Mouse (Mus musculus) kidney, postnatal 25 days (tissue): Measurements from ENCODE around the gene Hgd.
"Not testable (repeated sequence)": the region's sequence is repeated elsewhere in the genome, so short reads cannot be mapped to it uniquely, and the experiment has no call there.

Experiments
- DNase-seq, 2 experiments: peaks; one replicate each; pipeline ENCODE4 v3.0.0; 2021; ENCODE audit warnings: mixed read lengths in 2 of 2

Gene Hgd

GRCm38 (mm10) chr16:37635095-37635494 is 55.1 kb downstream of the Hgd start:
- DNase-seq, result no peak

- peak in 1 of 2 experiments; percentile 41 for DNase-seq
These were observed 56.2 kb downstream of the Hgd start for GRCm38 (mm10) chr16:37636107-37636506.

GRCm38 (mm10) chr16:37637802-37638201 is 57.8 kb downstream of the Hgd start:
- no peak for DNase-seq

GRCm38 (mm10) chr16:37640522-37640921 is 60.6 kb downstream of the Hgd start:
- DNase-seq, result not testable (repeated sequence)

- no peak for DNase-seq
These were observed 64.5 kb downstream of the Hgd start for GRCm38 (mm10) chr16:37644486-37644885.

GRCm38 (mm10) chr16:37645211-37645610 is 65.3 kb downstream of the Hgd start:
- no peak for DNase-seq

- DNase-seq, result no peak
These were observed 65.8 kb downstream of the Hgd start for GRCm38 (mm10) chr16:37645799-37646198.

DNA sequence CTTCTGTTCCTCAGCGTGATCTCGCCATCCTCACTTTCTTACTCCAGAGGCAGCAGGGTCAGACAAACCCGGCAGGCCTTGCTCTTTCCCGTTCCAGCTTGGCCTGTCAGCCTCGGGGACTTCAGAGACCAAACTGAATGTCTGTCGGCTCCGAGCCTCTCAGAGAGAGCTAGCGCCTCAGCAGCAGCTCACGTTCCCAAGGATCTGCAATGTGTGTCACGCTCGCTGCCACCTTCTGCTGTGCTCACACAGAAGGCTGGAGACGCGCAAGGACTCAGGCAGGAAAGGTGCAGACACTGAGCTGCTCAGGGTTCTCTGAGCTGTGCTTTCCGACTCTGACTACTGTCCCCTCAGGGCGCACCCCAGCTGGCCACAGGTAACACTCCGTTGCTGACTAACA is 67.1 kb downstream of the Hgd start:
- DNase-seq, result no peak

DNA sequence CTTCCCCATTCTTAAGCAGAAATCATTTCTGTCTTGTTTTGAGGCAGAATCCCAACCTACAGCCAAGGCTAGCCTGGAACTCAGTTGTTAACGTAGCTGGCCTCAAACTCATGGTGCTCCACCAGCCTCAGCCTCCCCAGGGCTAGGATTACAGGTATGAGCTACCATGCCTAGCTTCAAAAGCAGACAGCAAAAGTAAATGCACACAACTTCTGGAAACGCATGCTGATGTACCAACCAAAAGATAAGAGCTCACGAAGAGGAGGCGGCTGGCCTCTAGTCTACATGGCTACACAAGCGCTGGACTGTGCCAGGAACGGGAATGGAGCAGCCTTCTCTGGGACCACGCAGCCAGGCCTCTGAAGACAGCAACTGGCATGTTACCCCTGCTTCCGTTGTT is 68.0 kb downstream of the Hgd start:
- DNase-seq, result no peak

GRCm38 (mm10) chr16:37649068-37649467 is 69.1 kb downstream of the Hgd start:
- DNase-seq, result no peak

GRCm38 (mm10) chr16:37651467-37651866 is 71.5 kb downstream of the Hgd start:
- peak in 1 of 2 experiments; percentile 63 for DNase-seq

DNA sequence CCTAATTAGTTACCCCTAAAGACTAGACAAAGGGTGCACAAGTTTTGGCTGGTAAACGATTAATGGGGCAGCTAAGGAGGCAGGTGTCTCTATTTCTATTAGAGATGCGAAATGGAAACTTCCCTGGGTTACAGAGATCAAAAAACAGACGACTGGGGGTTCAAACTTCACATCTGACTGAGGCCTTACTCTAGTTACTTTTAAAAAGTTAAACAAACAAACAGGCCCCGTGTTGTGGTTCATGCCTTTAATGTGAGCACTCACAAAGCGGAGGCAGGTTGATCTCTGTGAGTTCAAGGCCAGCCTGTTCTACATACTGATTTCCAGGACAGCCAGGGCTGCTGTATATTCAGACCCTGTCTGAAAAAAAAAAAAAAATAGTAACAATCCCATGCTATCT is 72.7 kb downstream of the Hgd start:
- peak in 1 of 2 experiments; percentile 60 for DNase-seq

DNA sequence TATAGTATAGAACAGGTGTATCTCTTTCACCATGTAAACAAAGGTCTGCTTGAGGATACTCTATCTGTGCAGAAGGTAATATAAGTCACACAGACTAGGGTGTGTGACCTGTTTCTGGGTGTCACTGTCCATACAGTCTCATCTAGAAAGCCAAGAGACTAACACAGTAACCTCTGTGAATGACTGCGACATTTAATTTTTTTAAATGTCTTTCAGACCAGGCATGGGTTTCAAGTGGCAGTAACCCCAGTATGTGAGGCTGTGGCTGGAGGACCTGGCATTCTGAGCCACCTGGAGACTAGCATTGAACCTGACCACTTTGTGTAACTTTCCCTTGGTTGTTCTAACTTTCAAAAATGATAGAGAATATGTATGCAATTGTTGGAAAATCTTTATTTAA is 73.1 kb downstream of the Hgd start:
- no peak for DNase-seq

DNA sequence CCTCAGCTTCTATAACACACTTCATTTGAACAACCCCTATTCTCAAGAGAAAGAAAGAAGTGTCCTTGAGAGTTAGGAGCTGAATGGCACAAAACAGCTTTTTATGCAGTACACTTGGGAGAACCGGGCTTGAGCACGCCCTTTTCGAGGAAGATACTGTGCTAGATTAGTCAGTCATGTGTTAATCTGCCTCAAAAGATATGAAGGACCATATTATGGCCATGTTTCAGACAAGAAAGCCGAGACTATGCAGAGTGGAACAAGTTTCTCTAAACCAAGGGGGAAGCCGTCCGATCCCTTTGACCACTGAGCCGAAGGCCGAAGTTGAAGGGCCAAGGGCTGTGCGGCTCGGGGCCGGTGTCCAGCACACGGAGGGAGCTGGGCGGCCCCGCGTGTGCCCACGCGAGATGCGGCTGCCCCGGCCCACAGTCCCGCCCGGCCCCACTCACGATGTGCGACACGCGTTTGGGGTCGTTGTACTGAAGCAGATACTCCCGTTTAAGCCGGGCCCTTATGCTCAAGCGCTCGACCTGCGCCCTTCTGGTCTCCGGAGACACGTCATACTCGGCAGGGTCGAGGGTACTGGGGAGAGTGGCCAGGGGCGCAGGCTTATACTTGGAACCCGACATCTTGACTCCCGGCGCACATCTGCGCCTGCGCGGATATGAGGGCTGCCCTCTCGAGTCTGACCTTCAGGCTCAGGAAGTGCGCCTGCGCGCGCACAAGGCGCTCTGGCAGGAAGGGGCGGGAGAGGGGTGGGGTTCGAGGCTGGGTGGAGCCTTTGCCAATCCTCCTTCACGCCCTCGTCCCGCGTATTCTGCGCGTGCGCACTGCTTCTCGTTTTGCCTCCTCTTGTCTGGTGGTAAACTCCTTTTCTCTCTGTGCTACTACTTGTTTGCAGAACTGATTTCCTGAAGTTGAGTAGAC is 74.0 kb downstream of the Hgd start, which contains the start of gene Ndufb4:
TSS of gene Ndufb4 (minus strand) at position 723 of the 927 bp plus-strand sequence.
- peak; percentile 97 to 99 for DNase-seq

- no peak for DNase-seq
These were observed 75.0 kb downstream of the Hgd start for GRCm38 (mm10) chr16:37654831-37655455.

GRCm38 (mm10) chr16:37655756-37656347 is 75.9 kb downstream of the Hgd start:
- DNase-seq, result peak; percentile 35 to 60

DNA sequence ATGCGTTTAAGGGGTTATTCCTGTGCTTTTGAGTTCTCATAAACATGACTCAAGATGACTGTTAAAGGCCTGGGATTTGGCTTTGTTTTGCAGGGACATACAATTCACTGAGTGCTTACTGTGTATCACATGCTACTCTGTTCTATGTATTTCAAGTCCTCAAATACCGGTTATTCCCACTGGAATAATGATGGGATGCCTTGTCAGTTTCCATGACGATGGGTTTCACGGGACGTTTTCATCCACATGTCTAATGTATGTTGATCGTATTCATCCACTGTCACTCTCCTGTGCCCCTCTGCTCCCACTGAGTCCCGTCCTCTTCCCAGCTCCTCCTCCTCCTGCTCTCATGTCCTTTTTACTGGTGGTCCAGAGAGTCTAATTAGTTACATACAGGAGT is 76.8 kb downstream of the Hgd start:
- DNase-seq, result no peak

DNA sequence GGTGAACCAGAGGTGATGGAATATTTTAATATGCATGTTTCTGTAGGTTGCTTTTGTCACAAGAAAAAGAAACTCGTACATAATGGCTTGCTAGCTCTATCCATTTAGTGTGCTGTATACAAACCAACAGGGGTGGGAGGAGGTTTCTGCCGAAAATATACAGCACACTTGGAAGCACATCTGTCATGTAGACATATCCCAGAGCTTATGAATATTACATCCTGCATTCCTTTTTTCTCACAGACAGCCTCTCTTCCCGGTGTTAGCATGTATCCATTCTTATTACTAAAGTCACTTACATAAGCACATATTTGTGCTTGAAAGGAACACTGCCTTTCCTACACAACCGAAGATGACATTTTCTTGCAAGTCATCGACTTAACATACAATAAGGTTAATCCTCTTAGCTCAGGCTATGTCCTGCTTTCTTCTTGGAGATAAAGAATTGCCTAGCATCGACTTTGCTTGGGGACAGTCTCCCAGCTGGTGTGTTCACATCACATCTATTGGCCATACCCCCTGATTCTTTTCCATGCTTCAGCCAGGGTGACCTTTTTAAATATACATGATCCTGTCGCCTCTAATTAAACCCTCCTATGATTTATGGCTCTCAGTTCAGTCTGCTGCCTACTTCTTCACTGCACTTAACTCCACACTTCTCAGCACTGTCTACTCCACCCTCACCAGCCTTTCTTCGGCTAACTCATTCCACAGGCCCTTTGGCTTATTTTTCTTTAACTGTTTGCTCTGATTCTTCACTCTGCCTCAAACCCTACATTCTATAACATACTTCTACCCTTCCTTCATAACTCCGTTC is 83.9 kb downstream of the Hgd start:
- DNase-seq, result no peak

- DNase-seq, result no peak
These were observed 85.5 kb downstream of the Hgd start for GRCm38 (mm10) chr16:37665394-37665935.

DNA sequence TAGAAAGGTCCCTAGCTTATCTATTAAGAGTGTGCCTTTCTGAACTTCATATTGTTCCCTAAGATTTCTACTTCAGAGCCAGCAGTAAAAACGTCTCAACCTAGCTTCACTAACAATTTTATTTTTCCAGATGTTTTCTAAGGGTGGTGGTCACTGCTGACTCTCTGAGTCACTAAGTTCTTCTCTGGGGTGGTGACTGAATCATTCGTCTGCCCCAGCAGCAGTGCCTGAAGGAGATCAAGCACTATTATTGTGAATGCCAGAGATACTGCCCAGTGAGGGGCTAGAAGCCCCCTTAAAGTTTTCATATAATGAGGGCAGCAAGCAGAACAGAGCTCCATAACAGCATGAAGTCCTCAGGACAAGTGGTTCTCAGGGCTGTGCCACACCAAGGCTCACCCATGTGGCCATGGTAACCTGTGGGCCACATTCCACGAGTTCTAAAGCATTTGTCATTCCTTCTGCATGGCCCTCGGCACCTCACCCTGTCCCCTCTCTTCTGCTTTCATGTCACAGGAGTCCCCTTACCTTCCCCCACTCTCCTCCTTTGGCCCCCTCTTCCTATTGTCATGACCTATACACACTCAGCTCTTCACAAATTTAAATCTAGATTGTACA is 90.8 kb downstream of the Hgd start:
- no peak for DNase-seq

- DNase-seq, result no peak
These were observed 95.4 kb downstream of the Hgd start for GRCm38 (mm10) chr16:37675326-37675725.
